In the genomic region with DNA sequence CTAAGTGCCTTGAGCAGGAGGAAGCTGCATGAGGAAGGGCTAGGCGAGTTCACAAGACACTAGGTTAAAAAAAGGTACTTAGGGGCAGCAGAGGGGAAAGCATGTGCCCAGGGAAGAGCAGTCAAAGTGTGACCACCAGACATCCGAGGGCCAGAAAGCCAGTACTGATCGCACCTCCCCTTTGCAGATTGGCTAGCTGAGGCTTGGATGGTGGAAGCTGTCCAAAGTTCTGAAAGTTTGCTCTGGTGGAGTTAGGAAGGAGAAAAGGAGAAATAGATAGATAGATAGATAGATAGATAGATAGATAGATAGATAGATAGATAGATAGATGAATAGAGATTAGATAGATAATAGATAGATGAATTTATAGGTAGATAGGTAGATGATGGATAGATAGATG, we compare ENCODE assay signal across 19 mouse cellular contexts.
"Had no signal": no experiment of that assay in that cellular context is flagged by ENCODE, and none has a peak within 500 bp of the region (broad histone marks: within the 10 kb centered on the region; RNA-seq: fewer than 3 reads in every experiment).

No protein-coding gene starts in this region.

- DNase-seq: kidney, adult 2 months; kidney, postnatal 10 days; kidney, postnatal 36 days; liver; lung, adult 18-20 months; right cerebral cortex, postnatal 25 days; spleen, adult 18-20 months; thymus, postnatal 25 days had no signal

- H3K4me2 ChIP-seq: limb, embryonic 13.5 days; liver, embryonic 12.5 days; liver, embryonic 15.5 days; midbrain, embryonic 13.5 days; stomach, embryonic 15.5 days had no signal

- H3K4me3 ChIP-seq: limb, embryonic 10.5 days; limb, embryonic 13.5 days; liver, embryonic 12.5 days; liver, embryonic 15.5 days; megakaryocyte, embryonic 14.5 days; midbrain, embryonic 10.5 days; midbrain, embryonic 13.5 days; stomach, embryonic 15.5 days had no signal

- H3K27me3 ChIP-seq: stomach, embryonic 15.5 days had no signal

- ATAC-seq: inflammation-experienced regulatory T-cells, adult 6 months; intestine, embryonic 16.5 days; liver, embryonic 12.5 days had no signal

- H3K4me1 ChIP-seq: limb, embryonic 10.5 days; limb, embryonic 13.5 days; stomach, embryonic 15.5 days had no signal

- H3K36me3 ChIP-seq: limb, embryonic 10.5 days; limb, embryonic 13.5 days; liver, embryonic 12.5 days; liver, embryonic 15.5 days; midbrain, embryonic 10.5 days; midbrain, embryonic 13.5 days; stomach, embryonic 15.5 days had no signal

- H3K9me3 ChIP-seq: limb, embryonic 10.5 days; limb, embryonic 13.5 days; liver, embryonic 12.5 days; liver, embryonic 15.5 days; megakaryocyte, embryonic 14.5 days; midbrain, embryonic 10.5 days; midbrain, embryonic 13.5 days; stomach, embryonic 15.5 days had no signal

- H3K9ac ChIP-seq: limb, embryonic 13.5 days; liver, embryonic 12.5 days; liver, embryonic 15.5 days; stomach, embryonic 15.5 days had no signal

- H3K27ac ChIP-seq: limb, embryonic 10.5 days; limb, embryonic 13.5 days; liver, embryonic 12.5 days; liver, embryonic 15.5 days; macrophage; midbrain, embryonic 10.5 days; midbrain, embryonic 13.5 days; stomach, embryonic 15.5 days had no signal
